Mouse (Mus musculus) Muller cell, postnatal 12 days (primary cell): ENCODE measurements at regions not wholly inside any gene's neighbourhood (a gene's known extent, or its start where the extent isn't known, plus 50 kb on each side); places are given as distances from the start of the nearest gene placed in this dataset.
A peak's percentile ranks its signal among the peaks of the same experiment; 100 is the strongest.

ENCODE experiments used
- DNase-seq: peaks from one replicate; pipeline ENCODE4 v3.0.0-alpha.2; 2015; ENCODE audit errors: inconsistent ontology term

DNA sequence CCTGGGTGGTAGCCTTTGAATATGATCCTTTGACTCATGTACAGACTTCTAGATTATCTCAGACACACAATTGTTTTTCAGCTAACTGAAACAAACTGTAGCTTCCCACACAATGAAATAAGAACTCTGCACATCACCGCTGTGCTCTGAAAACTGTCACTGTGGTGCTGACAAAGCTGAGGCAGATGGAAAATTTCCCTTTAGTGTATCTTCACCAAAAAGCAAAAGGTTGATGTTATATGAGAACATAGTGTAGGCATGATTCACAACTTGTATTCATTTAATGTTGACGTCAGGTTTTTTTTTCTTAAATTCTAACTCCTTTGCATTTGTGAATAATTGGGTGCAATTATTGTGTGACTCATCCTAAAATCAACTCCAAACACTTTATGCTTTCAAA, 264.1 kb upstream of the Actbl2 start:
- no peak for DNase-seq

- DNase-seq, result peak; percentile 85
Observed at GRCm38 (mm10) chr13:110991121-110991520, 263.7 kb upstream of the Actbl2 start.

DNA sequence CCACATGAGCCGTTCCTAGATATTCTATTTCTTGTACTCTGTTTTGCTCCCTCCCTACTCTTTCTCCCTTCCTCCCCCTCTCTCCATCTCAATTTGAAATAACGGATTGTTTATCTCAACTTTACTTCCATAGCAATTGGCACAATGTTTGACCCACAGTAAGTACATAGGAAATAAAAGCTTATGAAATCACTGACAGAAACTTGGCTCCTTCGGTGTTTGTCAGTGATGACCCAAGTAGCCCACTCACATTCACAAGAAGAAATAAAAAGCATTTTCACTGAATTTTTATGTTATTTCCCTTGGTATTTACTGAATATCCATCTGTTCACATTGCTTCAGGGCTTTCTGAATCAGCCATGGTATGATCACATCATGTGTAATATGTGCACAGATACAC, 260.2 kb upstream of the Actbl2 start:
- DNase-seq, result no peak

DNA sequence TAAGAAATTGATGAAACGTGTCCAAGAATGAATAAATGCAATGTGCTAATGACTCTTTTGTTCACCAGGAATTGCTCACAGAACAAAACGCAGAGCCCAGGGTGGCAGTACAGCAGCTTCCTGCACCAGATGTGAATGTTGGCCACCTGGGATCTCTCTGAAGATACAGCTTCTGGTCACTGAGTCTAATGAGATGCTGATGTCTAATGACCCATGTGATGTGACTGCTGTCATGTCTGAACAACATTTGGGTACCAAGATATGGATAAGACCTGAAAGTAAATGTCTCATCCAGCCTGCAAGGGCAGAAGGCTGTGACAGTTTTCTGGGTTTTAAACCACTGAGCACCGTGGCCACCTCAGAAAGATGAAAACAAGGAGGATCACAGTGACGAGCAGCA, 252.1 kb upstream of the Actbl2 start:
- DNase-seq, result no peak

- DNase-seq, result no peak
Observed at GRCm38 (mm10) chr13:111014142-111014541, 240.7 kb upstream of the Actbl2 start.

- DNase-seq, result no peak
Observed at GRCm38 (mm10) chr13:111030111-111030510, 224.7 kb upstream of the Actbl2 start.

DNA sequence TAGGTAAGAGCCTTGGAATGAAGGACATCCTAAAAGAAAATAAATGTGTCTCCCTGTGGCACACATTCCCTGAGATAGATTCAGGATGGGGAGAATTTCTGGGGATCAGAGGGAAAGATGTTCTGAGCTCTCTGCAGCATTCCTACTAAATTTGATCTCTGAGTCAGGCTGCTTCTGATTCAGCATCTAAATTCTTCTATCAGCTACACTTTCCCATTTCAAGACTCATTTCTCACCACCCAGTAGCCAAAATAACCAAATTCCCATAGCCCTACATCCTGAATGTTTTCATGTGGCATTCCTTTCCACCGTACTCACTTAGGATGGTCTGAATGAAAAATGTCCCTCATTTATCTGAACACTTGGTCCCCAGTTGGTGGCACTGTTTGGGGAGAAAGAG, 223.2 kb upstream of the Actbl2 start:
- DNase-seq, result peak; percentile 83

- no peak for DNase-seq
Observed at GRCm38 (mm10) chr13:111043637-111044036, 211.2 kb upstream of the Actbl2 start.

- DNase-seq, result no peak
Observed at GRCm38 (mm10) chr13:111044328-111045002, 210.3 kb upstream of the Actbl2 start.

- DNase-seq, result peak; percentile 70
Observed at GRCm38 (mm10) chr13:111050097-111050496, 204.7 kb upstream of the Actbl2 start.

DNA sequence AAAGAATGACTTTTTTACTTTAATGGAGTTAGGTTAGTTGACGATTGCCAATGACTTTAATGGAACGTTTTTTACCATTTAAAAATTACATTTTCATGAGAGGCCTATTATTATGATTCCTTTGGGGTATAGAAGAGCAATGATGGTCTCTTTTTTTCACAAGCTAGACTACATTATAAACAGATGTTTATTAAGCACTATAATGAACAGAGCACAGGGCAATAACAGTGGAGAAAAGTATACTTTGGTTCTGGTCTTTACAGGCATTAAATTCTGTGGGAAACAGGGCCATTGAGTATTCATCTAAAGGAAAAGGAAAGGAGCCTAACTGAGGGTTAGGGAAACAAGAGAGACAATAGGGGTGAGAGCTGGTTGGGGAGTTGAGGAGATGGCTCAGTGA, 199.0 kb upstream of the Actbl2 start:
- no peak for DNase-seq

- DNase-seq, result no peak
Observed at GRCm38 (mm10) chr13:111087753-111088152, 167.1 kb upstream of the Actbl2 start.

- DNase-seq, result no peak
Observed at GRCm38 (mm10) chr13:111096071-111096470, 158.7 kb upstream of the Actbl2 start.

DNA sequence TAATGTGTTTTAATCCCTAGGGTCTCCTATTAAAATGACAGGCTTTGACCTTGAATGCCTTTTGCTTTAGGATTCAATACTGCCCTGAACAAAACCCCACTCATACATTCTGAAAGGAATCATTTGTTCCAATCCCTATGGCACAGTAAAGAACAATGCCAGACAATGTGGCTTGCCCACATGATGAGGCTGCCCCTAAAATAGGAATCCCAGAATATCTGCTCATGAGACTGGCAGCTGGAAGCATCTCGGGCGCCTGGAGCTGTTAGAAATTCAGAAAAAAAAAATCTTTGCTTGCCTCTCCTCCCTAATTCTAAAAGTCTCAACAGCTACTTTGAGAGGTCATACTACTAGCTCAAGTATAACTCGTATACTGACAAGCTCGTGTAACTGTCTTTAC, 157.5 kb upstream of the Actbl2 start:
- no peak for DNase-seq

DNA sequence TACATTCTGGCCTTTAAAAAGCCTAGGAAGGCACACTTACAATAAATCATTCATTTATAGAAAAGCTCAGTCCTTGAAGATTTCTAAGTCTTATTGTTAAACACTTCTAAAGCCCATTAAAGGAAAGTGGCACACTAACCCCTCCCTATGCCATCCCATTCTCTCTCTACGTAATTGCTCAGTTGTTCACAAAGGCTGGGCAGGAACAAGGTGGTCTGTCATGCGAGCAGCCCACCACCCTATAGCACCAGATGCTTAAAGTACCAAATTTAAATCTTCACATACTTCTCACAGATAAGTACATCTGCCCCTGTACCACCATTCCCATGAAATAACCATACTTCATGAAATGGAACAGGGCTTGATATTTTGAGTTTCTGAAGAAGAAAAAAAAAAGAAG, 156.1 kb upstream of the Actbl2 start:
- no peak for DNase-seq

DNA sequence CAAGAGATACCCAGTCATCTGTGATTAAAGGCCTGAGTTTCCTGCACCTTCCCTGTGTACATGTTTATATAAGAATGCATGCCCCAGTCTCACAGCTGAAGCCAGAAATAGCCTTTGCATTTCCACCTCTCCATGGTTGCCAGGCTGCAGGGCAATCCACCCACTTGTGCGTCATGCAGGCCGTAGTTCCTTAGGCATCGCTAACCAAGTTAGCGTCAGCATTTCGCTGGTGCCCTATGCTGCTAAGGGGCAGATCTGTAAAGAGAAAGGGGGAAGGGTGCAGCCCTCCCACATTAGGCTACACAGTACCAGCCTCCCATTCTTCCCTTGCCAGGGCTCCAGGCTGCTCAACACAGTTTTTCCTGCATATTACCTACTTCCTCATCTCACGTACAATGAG, 155.6 kb upstream of the Actbl2 start:
- DNase-seq, result no peak

DNA sequence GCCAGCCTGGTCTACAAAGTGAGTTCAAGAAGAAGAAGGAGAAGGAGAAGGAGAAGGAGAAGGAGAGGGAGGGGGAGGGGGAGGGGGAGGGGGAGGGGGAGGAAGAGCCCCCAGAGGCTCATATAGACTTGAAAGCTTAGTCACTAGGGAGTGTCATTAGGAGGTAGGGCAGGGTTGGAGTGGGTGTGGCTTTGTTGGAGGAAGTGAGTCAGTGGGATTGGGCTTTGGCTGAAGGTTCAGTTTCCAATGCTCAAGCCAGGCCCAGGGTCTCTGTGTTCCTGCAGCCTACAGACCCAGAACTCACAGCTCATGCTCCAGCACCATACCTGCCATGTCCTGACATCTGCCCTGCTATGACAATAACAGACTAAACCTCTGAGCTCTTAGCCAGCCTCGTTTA, 154.4 kb upstream of the Actbl2 start:
- DNase-seq, result no peak

DNA sequence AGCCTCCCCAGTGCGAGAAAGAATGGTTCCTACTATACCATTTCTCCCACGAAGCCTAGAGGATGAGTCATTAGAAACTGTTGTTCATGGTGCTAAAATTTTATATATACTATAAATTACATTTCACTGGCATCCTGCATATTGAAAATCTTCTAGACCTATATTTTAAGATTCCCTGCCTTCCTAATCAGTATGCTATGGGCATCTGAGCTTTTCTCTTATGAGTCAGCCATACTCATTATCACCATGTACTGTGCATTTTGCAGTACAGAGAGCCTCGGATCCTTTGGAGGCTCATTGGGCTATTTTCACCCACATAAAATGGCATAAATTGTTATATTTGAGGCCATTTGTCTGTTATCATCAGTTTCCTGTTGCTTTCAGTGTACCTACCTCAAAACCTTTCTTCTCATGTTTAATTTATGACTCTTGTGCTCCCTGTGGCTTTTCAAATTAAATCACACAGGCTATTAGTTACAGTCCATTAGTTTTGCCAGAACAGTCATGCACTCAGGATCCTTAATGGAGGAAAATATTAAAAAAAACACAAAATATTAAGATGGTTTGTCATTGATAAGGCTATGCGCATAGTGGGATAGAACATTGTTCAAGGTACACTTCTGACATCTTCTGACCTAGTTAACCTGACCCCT, 150.1 kb upstream of the Actbl2 start:
- no peak for DNase-seq

DNA sequence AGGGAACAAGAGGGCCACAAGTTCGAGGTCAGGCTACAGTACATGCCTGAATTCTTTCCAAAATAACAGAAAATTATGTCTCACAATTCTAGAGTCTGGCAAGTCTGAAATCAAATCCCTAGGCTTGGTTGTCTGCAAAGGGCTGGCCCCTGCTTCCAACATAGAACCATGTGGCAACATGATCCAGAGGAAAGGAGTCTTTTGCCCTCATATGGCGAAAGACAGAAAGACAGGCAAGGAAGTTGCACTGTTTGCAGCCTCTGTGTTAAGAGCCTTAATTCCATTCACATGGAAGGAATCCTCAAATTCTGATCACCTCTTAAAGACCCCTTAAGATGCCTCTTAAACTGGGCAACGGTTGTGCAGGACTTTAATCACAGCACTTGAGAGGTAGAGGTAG, 123.7 kb upstream of the Actbl2 start:
- DNase-seq, result no peak

GRCm38 (mm10) chr13:111136392-111136791, 118.4 kb upstream of the Actbl2 start:
- no peak for DNase-seq

- peak; percentile 9 for DNase-seq
Observed at GRCm38 (mm10) chr13:111142757-111143420, 111.9 kb upstream of the Actbl2 start.

- no peak for DNase-seq
Observed at GRCm38 (mm10) chr13:111144721-111145120, 110.1 kb upstream of the Actbl2 start.
